Mouse (Mus musculus) heart, embryonic 16.5 days (tissue): ENCODE measurements at regions not wholly inside any gene's neighbourhood (a gene's known extent, or its start where the extent isn't known, plus 50 kb on each side); places are given as distances from the start of the nearest gene placed in this dataset.
A peak's percentile ranks its signal among the peaks of the same experiment; 100 is the strongest.

ENCODE experiments used
- ATAC-seq: fragments of 200-750 bp; cut with Nextera tagmentation; replicated peaks from 2 replicates; pipeline ENCODE4 v1.8.0; 2017; ENCODE audit warnings: moderate number of reproducible peaks; ENCODE audit not compliant: insufficient read depth, low FRiP score; ENCODE audit errors: extremely low read depth
- H3K27ac ChIP-seq: fragments of 300-500 bp; sonication (generic); 2 replicates; pipeline ENCODE4 v1.5.1; 2014; ENCODE audit warnings: mild to moderate bottlenecking, low read length, control low read depth, moderate library complexity
- H3K27me3 ChIP-seq: fragments of 300-500 bp; sonication (generic); 2 replicates; pipeline ENCODE4 v1.6.1; 2014; ENCODE audit warnings: low read length, mixed read lengths; ENCODE audit not compliant: control insufficient read depth, insufficient read depth
- H3K36me3 ChIP-seq: fragments of 300-500 bp; sonication (generic); 2 replicates; pipeline ENCODE4 v1.6.1; 2014; ENCODE audit not compliant: control insufficient read depth, insufficient read depth
- H3K4me1 ChIP-seq: fragments of 300-500 bp; sonication (generic); 2 replicates; pipeline ENCODE4 v1.6.1; 2014; ENCODE audit warnings: low read length, mixed read lengths; ENCODE audit not compliant: control insufficient read depth, insufficient read depth
- H3K4me2 ChIP-seq: fragments of 300-500 bp; sonication (generic); 2 replicates; pipeline ENCODE4 v1.6.1; 2014; ENCODE audit warnings: low read depth, mild to moderate bottlenecking, control low read depth, low read length
- H3K4me3 ChIP-seq: fragments of 300-500 bp; sonication (generic); 2 replicates; pipeline ENCODE4 v1.5.1; 2014; ENCODE audit warnings: mild to moderate bottlenecking, control low read depth, low read length
- H3K9ac ChIP-seq: fragments of 300-500 bp; sonication (generic); 2 replicates; pipeline ENCODE4 v1.6.1; 2014; ENCODE audit warnings: low read length, control low read depth
- H3K9me3 ChIP-seq: fragments of 300-500 bp; sonication (generic); replicated peaks from 2 replicates; pipeline ENCODE4 v1.6.1; 2016; ENCODE audit warnings: low read length; ENCODE audit not compliant: control insufficient read depth
- WGBS: fragments of 180-500 bp; shearing (Covaris S2); extraction: QIAGEN DNeasy Blood & Tissue Kit; methylation state at CpG from one replicate; pipeline ENCODE4 v1.1.7; 2014; 5-methylcytosine and 5-hydroxymethylcytosine counted together

DNA sequence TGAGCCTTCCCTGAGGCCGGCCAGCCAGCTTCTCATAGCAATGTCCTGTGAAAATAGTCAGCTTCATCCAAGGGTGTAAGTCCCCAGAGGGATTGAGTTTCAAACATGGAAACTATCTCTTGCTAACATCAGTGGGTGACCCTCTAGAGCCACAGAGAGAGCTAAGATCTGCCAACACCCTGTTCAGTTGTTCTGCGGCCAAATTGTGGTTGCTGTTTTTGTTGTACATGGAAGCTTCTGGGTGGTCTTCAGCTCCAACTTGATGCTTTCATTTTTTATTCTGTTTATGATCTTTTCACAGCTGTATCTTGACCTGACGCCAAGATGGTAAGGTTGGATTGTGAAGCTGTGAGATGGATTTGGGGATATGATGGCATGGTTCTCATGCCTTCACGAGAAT, 214.0 kb upstream of the Igfbp3 start:
- 80% methylated on average over 4 of the region's 4 CpGs for WGBS
- H3K9me3 ChIP-seq: no peaks in the 10 kb centered on the region
- no peak for ATAC-seq
- H3K36me3 ChIP-seq: no peaks in the 10 kb centered on the region
- no peaks in the 10 kb centered on the region; the same call in 1 of the 2 replicates for H3K4me1 ChIP-seq
- no peak overlapping the region for H3K27ac ChIP-seq
- no peak overlapping the region for H3K4me2 ChIP-seq
- no peak overlapping the region for H3K4me3 ChIP-seq
- H3K27me3 ChIP-seq: 0 out of 2 replicates have a peak, but pooled peaks cover 2% of the 10 kb centered on the region
- no peak overlapping the region for H3K9ac ChIP-seq

DNA sequence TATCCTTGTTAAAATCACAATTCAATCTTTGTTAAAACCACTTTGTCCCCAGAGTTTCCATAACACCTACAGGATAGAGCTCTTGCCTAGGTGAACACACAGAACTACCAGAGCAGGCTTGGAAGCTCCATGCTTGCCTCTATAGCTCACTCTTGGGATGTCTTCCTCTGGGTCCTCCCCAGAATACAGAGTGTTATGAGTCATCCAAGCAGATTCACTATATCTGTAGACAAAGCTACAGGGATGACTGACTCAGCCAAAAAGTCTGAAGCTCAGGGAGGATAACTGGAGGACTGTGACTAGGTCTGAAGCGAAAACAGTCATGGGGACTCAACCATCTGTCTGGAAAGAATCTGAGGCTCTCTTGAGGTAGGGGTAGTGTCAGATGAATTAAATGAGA, 211.5 kb upstream of the Igfbp3 start:
- no peak overlapping the region for H3K27ac ChIP-seq
- WGBS: 94% methylated on average over 1 of the region's 1 CpGs
- no peaks in the 10 kb centered on the region for H3K36me3 ChIP-seq
- no peak overlapping the region for H3K4me2 ChIP-seq
- ATAC-seq: no peak
- H3K9me3 ChIP-seq: no peaks in the 10 kb centered on the region
- H3K27me3 ChIP-seq: 0 out of 2 replicates have a peak, but pooled peaks cover 2% of the 10 kb centered on the region
- H3K9ac ChIP-seq: no peak overlapping the region
- no peak overlapping the region for H3K4me3 ChIP-seq
- no peaks in the 10 kb centered on the region; the same call in 1 of the 2 replicates for H3K4me1 ChIP-seq

DNA sequence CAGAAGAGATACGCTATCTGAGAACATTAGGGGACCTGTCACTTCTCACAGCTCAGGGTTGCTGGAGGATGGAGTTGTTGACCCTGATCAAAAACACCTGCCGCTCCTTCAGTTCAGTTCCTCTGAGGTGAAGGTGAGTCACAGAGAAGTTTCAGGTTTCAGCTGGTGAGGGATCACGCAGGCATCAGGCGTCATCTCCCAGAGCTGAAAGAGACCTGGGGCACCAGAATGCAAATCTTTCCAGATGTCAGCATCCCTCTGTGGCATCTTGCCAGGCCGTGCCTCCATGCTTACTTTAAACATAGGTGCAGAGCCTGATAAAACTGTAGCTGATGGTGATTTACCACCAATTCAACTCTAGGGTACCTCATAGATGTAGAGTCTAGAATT, 210.4 kb upstream of the Igfbp3 start:
- no peaks in the 10 kb centered on the region; the same call in 1 of the 2 replicates for H3K4me1 ChIP-seq
- ATAC-seq: no peak
- 0 out of 2 replicates have a peak, but pooled peaks cover 2% of the 10 kb centered on the region for H3K27me3 ChIP-seq
- H3K4me3 ChIP-seq: no peak overlapping the region
- no peaks in the 10 kb centered on the region for H3K9me3 ChIP-seq
- H3K4me2 ChIP-seq: no peak overlapping the region
- 40% methylated on average over 5 of the region's 5 CpGs for WGBS
- H3K36me3 ChIP-seq: no peaks in the 10 kb centered on the region
- H3K9ac ChIP-seq: no peak overlapping the region
- no peak overlapping the region for H3K27ac ChIP-seq

DNA sequence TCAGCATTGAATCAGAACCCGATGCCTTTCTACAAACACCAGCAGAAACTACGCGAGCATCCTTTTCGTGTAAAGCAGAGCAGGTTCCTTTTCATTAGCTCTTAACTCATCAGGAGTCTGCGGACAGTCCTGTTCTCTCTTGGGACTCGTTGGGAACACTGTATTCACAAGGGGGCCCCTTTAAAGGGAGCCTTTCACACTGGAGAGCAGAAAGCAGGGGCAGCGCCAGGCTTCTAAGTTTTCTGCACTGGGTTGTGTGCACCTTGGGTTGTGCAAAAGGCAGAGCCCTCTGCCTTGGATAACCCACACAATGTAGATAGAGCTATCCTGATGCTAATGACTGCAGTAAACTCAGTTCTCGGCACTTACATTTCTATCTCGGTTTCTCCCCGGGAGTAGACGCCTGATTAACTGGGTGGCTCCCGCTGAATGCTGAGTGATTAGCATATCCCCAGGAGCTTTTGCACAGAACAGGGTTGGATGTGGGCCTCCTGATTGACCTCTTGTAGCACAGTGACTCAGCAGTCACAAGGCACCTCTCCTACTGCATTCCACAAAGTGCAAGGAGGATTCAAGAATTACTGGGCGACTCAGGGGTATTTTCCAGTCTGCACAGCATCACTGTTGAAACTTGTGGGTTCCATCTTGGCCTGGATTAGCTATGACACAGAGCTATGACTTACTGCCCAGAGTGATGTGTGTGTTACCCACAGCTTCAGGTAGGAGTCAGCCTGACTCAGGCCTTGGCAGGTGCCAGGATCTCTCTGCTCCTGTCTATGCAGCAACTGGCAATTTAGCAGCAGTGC, 209.8 kb upstream of the Igfbp3 start:
- H3K36me3 ChIP-seq: no peaks in the 10 kb centered on the region
- 0 out of 2 replicates have a peak, but pooled peaks cover 2% of the 10 kb centered on the region for H3K27me3 ChIP-seq
- no peak overlapping the region for H3K27ac ChIP-seq
- H3K9ac ChIP-seq: no peak overlapping the region
- peak; percentile 45; the same call in 1 of the 2 replicates for ATAC-seq
- no peaks in the 10 kb centered on the region for H3K9me3 ChIP-seq
- H3K4me2 ChIP-seq: peak overlapping the region; percentile 26
- H3K4me1 ChIP-seq: no peaks in the 10 kb centered on the region; the same call in 1 of the 2 replicates
- no peak overlapping the region for H3K4me3 ChIP-seq
- 17% methylated on average over 13 of the region's 13 CpGs for WGBS

DNA sequence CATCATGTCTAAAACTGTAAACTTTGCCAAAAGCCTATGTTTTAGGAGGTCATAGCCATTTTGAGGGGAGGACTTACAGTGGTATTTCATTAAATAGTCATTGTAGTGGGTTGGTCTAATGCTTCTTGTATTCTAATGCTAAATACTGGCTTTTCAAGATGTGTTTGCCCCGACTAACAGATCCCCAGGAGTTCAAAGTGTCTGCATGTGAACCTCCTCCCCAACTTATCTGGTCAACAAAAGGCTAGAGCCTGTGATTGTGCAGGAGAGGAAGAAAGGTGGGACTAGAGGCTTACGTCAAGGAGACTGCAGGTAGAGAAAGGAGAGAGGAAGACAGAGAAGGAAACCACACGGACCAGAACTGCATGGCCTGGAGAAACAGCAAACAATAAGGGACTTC, 198.9 kb upstream of the Igfbp3 start:
- Histone ChIP-seq H3K9me3 (peaks cover 4% of the 10 kb centered on the region), H3K27me3 (no peaks in the 10 kb centered on the region), H3K36me3 (no peaks in the 10 kb centered on the region), H3K4me2 (no peak overlapping the region), H3K27ac (no peak overlapping the region), H3K9ac (no peak overlapping the region), H3K4me3 (no peak overlapping the region), H3K4me1 (no peaks in the 10 kb centered on the region)
- WGBS: 63% methylated on average over 3 of the region's 3 CpGs
- ATAC-seq: no peak

DNA sequence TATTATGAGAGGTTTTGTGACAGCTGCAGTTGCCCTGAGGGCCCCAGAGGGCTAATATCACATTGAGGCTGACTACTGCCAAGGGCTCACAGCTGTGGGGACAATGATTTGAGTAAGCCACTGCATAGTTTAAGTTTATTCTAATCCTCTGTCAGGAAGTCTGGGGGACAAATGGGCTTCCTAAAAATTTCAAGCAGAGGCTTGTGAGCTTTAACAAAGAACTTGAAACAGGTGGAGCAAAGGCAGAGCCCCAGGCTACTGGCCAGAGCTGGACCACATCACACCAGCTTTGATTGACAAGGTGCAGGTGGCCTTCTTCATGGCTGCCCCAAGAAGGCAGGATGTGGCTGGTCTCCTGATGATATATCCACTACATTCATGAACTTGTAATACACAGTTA, 195.3 kb upstream of the Igfbp3 start:
- no peak overlapping the region for H3K4me2 ChIP-seq
- H3K9ac ChIP-seq: no peak overlapping the region
- H3K27me3 ChIP-seq: no peaks in the 10 kb centered on the region
- H3K9me3 ChIP-seq: peaks cover 2% of the 10 kb centered on the region
- no peaks in the 10 kb centered on the region for H3K36me3 ChIP-seq
- H3K4me3 ChIP-seq: no peak overlapping the region
- no peak overlapping the region for H3K27ac ChIP-seq
- no peaks in the 10 kb centered on the region for H3K4me1 ChIP-seq
- no peak for ATAC-seq

DNA sequence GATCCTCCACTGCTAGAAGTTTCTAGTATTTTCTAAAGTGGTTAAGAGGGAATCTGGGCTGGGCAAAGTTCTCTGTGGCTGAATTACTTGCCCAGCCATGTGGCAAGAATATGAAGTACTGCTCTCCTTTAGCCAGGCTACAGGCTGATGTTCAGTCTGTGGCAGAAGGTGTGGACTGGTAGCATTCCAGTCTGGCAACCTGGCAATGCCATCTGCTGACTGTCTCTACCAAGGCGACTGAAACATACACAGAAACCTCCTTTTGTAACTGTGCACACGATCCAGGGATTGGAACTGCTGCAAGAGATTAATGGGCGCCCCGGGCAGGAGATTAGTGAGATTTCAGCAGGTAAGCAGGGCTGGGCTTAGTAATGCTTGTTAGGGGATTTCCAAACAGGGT, 190.9 kb upstream of the Igfbp3 start:
- Histone ChIP-seq H3K9ac (no peak overlapping the region), H3K9me3 (no peaks in the 10 kb centered on the region), H3K36me3 (no peaks in the 10 kb centered on the region), H3K4me3 (no peak overlapping the region), H3K4me2 (no peak overlapping the region), H3K27ac (no peak overlapping the region), H3K27me3 (no peaks in the 10 kb centered on the region), H3K4me1 (no peaks in the 10 kb centered on the region)
- 74% methylated on average over 4 of the region's 4 CpGs for WGBS
- ATAC-seq: no peak

DNA sequence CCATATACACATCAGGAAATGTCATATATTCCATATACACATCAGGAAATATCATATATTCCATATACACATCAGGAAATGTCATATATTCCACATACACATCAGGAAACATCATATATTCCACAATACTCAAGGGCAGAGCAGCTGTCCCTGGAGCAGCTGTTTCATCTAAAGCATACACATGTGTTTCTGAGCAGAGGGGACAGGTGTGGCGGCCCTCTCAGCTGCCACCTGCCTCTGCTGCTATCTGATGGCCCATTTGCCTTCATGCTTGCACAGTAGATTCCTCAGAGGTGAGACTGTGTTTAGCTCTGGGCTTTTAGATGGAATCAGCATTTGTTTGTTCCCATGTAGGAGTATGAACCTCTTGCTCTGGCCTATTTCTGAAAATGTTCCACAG, 158.1 kb upstream of the Igfbp3 start:
- 81% methylated on average over 1 of the region's 1 CpGs for WGBS

DNA sequence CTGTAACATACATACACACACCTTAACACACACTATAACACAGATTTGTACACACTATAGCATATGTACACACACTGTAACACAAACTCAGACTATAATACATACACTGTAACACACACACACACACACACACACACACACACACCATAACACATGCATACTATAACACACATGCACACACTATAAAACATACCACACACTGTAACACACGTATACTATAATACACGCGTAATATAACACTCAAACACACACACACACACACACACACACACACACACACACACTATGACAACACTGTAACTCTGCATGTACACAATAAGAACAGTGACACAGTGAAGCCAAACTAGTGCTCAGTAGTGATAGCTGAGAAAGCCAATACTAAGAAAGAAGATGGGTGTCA, 147.7 kb upstream of the Igfbp3 start:
- ATAC-seq: no peak
- Histone ChIP-seq H3K4me3 (no peak overlapping the region), H3K9me3 (no peaks in the 10 kb centered on the region), H3K4me1 (no peaks in the 10 kb centered on the region), H3K36me3 (no peaks in the 10 kb centered on the region), H3K27me3 (no peaks in the 10 kb centered on the region), H3K9ac (no peak overlapping the region), H3K27ac (no peak overlapping the region), H3K4me2 (no peak overlapping the region)
- WGBS: 91% methylated on average over 3 of the region's 3 CpGs

More for the DNA sequence above, 158.1 kb upstream of the Igfbp3 start:
- no peak for ATAC-seq
- no peaks in the 10 kb centered on the region for H3K4me1 ChIP-seq
- H3K9ac ChIP-seq: no peak overlapping the region
- no peaks in the 10 kb centered on the region for H3K27me3 ChIP-seq
- H3K4me2 ChIP-seq: no peak overlapping the region
- no peak overlapping the region for H3K27ac ChIP-seq
- H3K4me3 ChIP-seq: no peak overlapping the region
- no peaks in the 10 kb centered on the region for H3K9me3 ChIP-seq
- no peaks in the 10 kb centered on the region for H3K36me3 ChIP-seq
